Mouse (Mus musculus): Measurements from ENCODE around the gene Rims1.

Rims1 gene

GRCm38 (mm10) chr1:22683455-22683854 lies 122.3 kb downstream of the Rims1 start:
- DNase-seq = no peak

GRCm38 (mm10) chr1:22664196-22664595 lies 141.6 kb downstream of the Rims1 start:
- no peak for DNase-seq

GRCm38 (mm10) chr1:22661825-22662224 lies 144.0 kb downstream of the Rims1 start:
- no peak for DNase-seq

GRCm38 (mm10) chr1:22655983-22656382 lies 149.8 kb downstream of the Rims1 start:
- DNase-seq = no peak

GRCm38 (mm10) chr1:22654903-22655302 lies 150.9 kb downstream of the Rims1 start:
- no peak for DNase-seq

- no peak for DNase-seq
Measured at GRCm38 (mm10) chr1:22650588-22650987, 155.2 kb downstream of the Rims1 start.

GRCm38 (mm10) chr1:22649432-22649831 lies 156.4 kb downstream of the Rims1 start:
- DNase-seq = no peak

GRCm38 (mm10) chr1:22645257-22645656 lies 160.5 kb downstream of the Rims1 start:
- DNase-seq = no peak

GRCm38 (mm10) chr1:22640568-22640967 lies 165.2 kb downstream of the Rims1 start:
- no peak for DNase-seq

- no peak for DNase-seq
Measured at GRCm38 (mm10) chr1:22639702-22640101, 166.1 kb downstream of the Rims1 start.

- DNase-seq = no peak
Measured at GRCm38 (mm10) chr1:22633871-22634270, 171.9 kb downstream of the Rims1 start.

GRCm38 (mm10) chr1:22632551-22632950 lies 173.2 kb downstream of the Rims1 start:
- no peak for DNase-seq

GRCm38 (mm10) chr1:22631991-22632390 lies 173.8 kb downstream of the Rims1 start:
- DNase-seq = no peak

- no peak for DNase-seq
Measured at GRCm38 (mm10) chr1:22629011-22629410, 176.8 kb downstream of the Rims1 start.

- no peak for DNase-seq
Measured at GRCm38 (mm10) chr1:22627013-22627412, 178.8 kb downstream of the Rims1 start.

- no peak for DNase-seq
Measured at GRCm38 (mm10) chr1:22626295-22626694, 179.5 kb downstream of the Rims1 start.

- DNase-seq = no peak
Measured at GRCm38 (mm10) chr1:22620827-22621226, 185.0 kb downstream of the Rims1 start.

GRCm38 (mm10) chr1:22615601-22616000 lies 190.2 kb downstream of the Rims1 start:
- no peak for DNase-seq

GRCm38 (mm10) chr1:22613609-22614008 lies 192.2 kb downstream of the Rims1 start:
- no peak for DNase-seq

- no peak for DNase-seq
Measured at GRCm38 (mm10) chr1:22604329-22605044, 201.3 kb downstream of the Rims1 start.

GRCm38 (mm10) chr1:22596197-22596596 lies 209.6 kb downstream of the Rims1 start:
- DNase-seq = no peak

GRCm38 (mm10) chr1:22594841-22595240 lies 211.0 kb downstream of the Rims1 start:
- DNase-seq = no peak

- no peak for DNase-seq
Measured at GRCm38 (mm10) chr1:22587859-22588383, 217.9 kb downstream of the Rims1 start.

GRCm38 (mm10) chr1:22585560-22585959 lies 220.2 kb downstream of the Rims1 start:
- DNase-seq = no peak

GRCm38 (mm10) chr1:22579470-22579869 lies 226.3 kb downstream of the Rims1 start:
- no peak for DNase-seq
